Mouse (Mus musculus) neural tube, embryonic 11.5 days (tissue): Measurements from ENCODE around the gene Ablim1. TPM values are rescaled to one million over a fixed set of nuclear protein-coding genes. Genes with fewer than 3 reads are reported as not detected.

Experiments
- ATAC-seq: fragments of 200-750 bp; cut with Nextera tagmentation; 2 replicates; pipeline ENCODE4 v1.8.0; 2017; ENCODE audit warnings: moderate number of reproducible peaks, mild to moderate bottlenecking, moderate TSS enrichment, moderate library complexity; ENCODE audit not compliant: insufficient read depth, low FRiP score, low TSS enrichment
- DNase-seq: peaks from one replicate; pipeline ENCODE4 v3.0.0-alpha.2; 2015; ENCODE audit warnings: low spot score
- H3K27ac ChIP-seq: fragments of 300-500 bp; sonication (generic); 2 replicates; pipeline ENCODE4 v1.5.1; 2014; ENCODE audit warnings: low read depth, mild to moderate bottlenecking, low read length
- H3K27me3 ChIP-seq: fragments of 300-500 bp; sonication (generic); 2 replicates; pipeline ENCODE4 v1.6.1; 2014; ENCODE audit warnings: mild to moderate bottlenecking, low read length, mixed read lengths; ENCODE audit not compliant: control insufficient read depth, insufficient read depth
- H3K36me3 ChIP-seq: fragments of 300-500 bp; sonication (generic); 2 replicates; pipeline ENCODE4 v1.6.1; 2014; ENCODE audit warnings: mild to moderate bottlenecking, low read length, moderate library complexity, mixed read lengths; ENCODE audit not compliant: control insufficient read depth, insufficient read depth
- H3K4me1 ChIP-seq: fragments of 300-500 bp; sonication (generic); 2 replicates; pipeline ENCODE4 v1.6.1; 2014; ENCODE audit warnings: low read length, mixed read lengths; ENCODE audit not compliant: control insufficient read depth, insufficient read depth
- H3K4me2 ChIP-seq: fragments of 300-500 bp; sonication (generic); 2 replicates; pipeline ENCODE4 v1.6.1; 2014; ENCODE audit warnings: low read depth, mild to moderate bottlenecking, moderate library complexity
- H3K4me3 ChIP-seq: fragments of 300-500 bp; sonication (generic); 2 replicates; pipeline ENCODE4 v1.5.1; 2014; ENCODE audit warnings: low read depth, low read length
- H3K9ac ChIP-seq: fragments of 300-500 bp; sonication (generic); 2 replicates; pipeline ENCODE4 v1.6.1; 2014; ENCODE audit warnings: mild to moderate bottlenecking, low read length
- H3K9me3 ChIP-seq: fragments of 300-500 bp; sonication (generic); 2 replicates; pipeline ENCODE4 v1.6.1; 2016; ENCODE audit warnings: low read length; ENCODE audit not compliant: control insufficient read depth
- WGBS: fragments of 180-500 bp; shearing (Covaris S2); extraction: QIAGEN DNeasy Blood & Tissue Kit; methylation state at CpG from one replicate; pipeline ENCODE4 v1.1.7; 2014; 5-methylcytosine and 5-hydroxymethylcytosine counted together
- polyA plus RNA-seq: library from polyadenylated mRNA; unstranded; fragments of >200 nt; fragmentation: Nextera tagmentation; extraction: Ambion mirVana; gene quantifications from 2 replicates; pipeline ENCODE4 v1.2.1, GENCODE M21; 2014

Ablim1 gene
- polyA plus RNA-seq, 1 experiment from 2014 or later, result 24.5 TPM

- Histone ChIP-seq H3K9ac (no peak overlapping the region), H3K27ac (no peak overlapping the region), H3K27me3 (no peaks in the 10 kb centered on the region), H3K4me1 (no peaks in the 10 kb centered on the region), H3K4me3 (no peak overlapping the region), H3K36me3 (no peaks in the 10 kb centered on the region), H3K9me3 (no peaks in the 10 kb centered on the region), H3K4me2 (no peak overlapping the region)
- DNase-seq (no peak), ATAC-seq (no peak)
- WGBS, result 100% methylated on average over 3 of the region's 3 CpGs
These were observed 208.7 kb downstream of the Ablim1 start for GRCm38 (mm10) chr19:57106031-57106430.

GRCm38 (mm10) chr19:57105156-57105555, 209.6 kb downstream of the Ablim1 start:
- H3K27ac ChIP-seq, result no peak overlapping the region
- no peak overlapping the region for H3K4me3 ChIP-seq
- no peaks in the 10 kb centered on the region for H3K36me3 ChIP-seq
- no peak for ATAC-seq
- 68% methylated on average over 6 of the region's 6 CpGs for WGBS
- H3K4me2 ChIP-seq, result no peak overlapping the region
- H3K9me3 ChIP-seq, result no peaks in the 10 kb centered on the region
- H3K27me3 ChIP-seq, result no peaks in the 10 kb centered on the region
- no peak overlapping the region for H3K9ac ChIP-seq
- H3K4me1 ChIP-seq, result no peaks in the 10 kb centered on the region
- no peak for DNase-seq

GRCm38 (mm10) chr19:57104171-57104748, 210.5 kb downstream of the Ablim1 start:
- WGBS, result 73% methylated on average over 5 of the region's 5 CpGs
- H3K4me2 ChIP-seq, result no peak overlapping the region
- H3K9me3 ChIP-seq, result no peaks in the 10 kb centered on the region
- H3K27me3 ChIP-seq, result no peaks in the 10 kb centered on the region
- ATAC-seq (no peak), DNase-seq (no peak)
- H3K27ac ChIP-seq, result no peak overlapping the region
- H3K4me1 ChIP-seq, result no peaks in the 10 kb centered on the region
- no peak overlapping the region for H3K4me3 ChIP-seq
- H3K9ac ChIP-seq, result no peak overlapping the region
- no peaks in the 10 kb centered on the region for H3K36me3 ChIP-seq

- no peaks in the 10 kb centered on the region for H3K27me3 ChIP-seq
- no peak overlapping the region for H3K4me2 ChIP-seq
- no peak overlapping the region for H3K27ac ChIP-seq
- WGBS, result 58% methylated on average over 4 of the region's 4 CpGs
- DNase-seq, result no peak
- H3K4me1 ChIP-seq, result no peaks in the 10 kb centered on the region
- no peaks in the 10 kb centered on the region for H3K9me3 ChIP-seq
- no peak overlapping the region for H3K4me3 ChIP-seq
- H3K9ac ChIP-seq, result no peak overlapping the region
- ATAC-seq, result no peak
- no peaks in the 10 kb centered on the region for H3K36me3 ChIP-seq
These were observed 211.3 kb downstream of the Ablim1 start for GRCm38 (mm10) chr19:57103360-57103958.

- Histone ChIP-seq H3K9ac (no peak overlapping the region), H3K9me3 (no peaks in the 10 kb centered on the region)
- WGBS, result 84% methylated on average over 7 of the region's 7 CpGs
These were observed 212.7 kb downstream of the Ablim1 start for GRCm38 (mm10) chr19:57101986-57102385.

GRCm38 (mm10) chr19:57100753-57101446, 213.8 kb downstream of the Ablim1 start:
- no peaks in the 10 kb centered on the region for H3K36me3 ChIP-seq
- no peak overlapping the region for H3K4me3 ChIP-seq
- no peaks in the 10 kb centered on the region for H3K9me3 ChIP-seq
- H3K4me1 ChIP-seq, result no peaks in the 10 kb centered on the region
- H3K4me2 ChIP-seq, result no peak overlapping the region
- DNase-seq (no peak), ATAC-seq (no peak)
- 93% methylated on average over 11 of the region's 11 CpGs for WGBS
- no peaks in the 10 kb centered on the region for H3K27me3 ChIP-seq
- no peak overlapping the region for H3K27ac ChIP-seq
- no peak overlapping the region for H3K9ac ChIP-seq

More at GRCm38 (mm10) chr19:57101986-57102385, 212.7 kb downstream of the Ablim1 start:
- H3K4me3 ChIP-seq, result no peak overlapping the region
- DNase-seq (no peak), ATAC-seq (no peak)
- no peak overlapping the region for H3K4me2 ChIP-seq
- no peaks in the 10 kb centered on the region for H3K27me3 ChIP-seq
- H3K27ac ChIP-seq, result no peak overlapping the region
- H3K36me3 ChIP-seq, result no peaks in the 10 kb centered on the region
- H3K4me1 ChIP-seq, result no peaks in the 10 kb centered on the region

- DNase-seq (no peak), ATAC-seq (no peak)
- H3K9ac ChIP-seq, result no peak overlapping the region
- no peaks in the 10 kb centered on the region for H3K4me1 ChIP-seq
- no peaks in the 10 kb centered on the region for H3K27me3 ChIP-seq
- H3K27ac ChIP-seq, result no peak overlapping the region
- H3K4me3 ChIP-seq, result no peak overlapping the region
- H3K36me3 ChIP-seq, result no peaks in the 10 kb centered on the region
- 89% methylated on average over 9 of the region's 9 CpGs for WGBS
- no peaks in the 10 kb centered on the region for H3K9me3 ChIP-seq
- H3K4me2 ChIP-seq, result no peak overlapping the region
These were observed 214.7 kb downstream of the Ablim1 start for GRCm38 (mm10) chr19:57099986-57100385.

GRCm38 (mm10) chr19:57099094-57099357, 215.7 kb downstream of the Ablim1 start:
- H3K9ac ChIP-seq, result no peak overlapping the region
- ATAC-seq, result no peak
- no peak overlapping the region for H3K4me3 ChIP-seq
- H3K27ac ChIP-seq, result no peak overlapping the region
- H3K4me2 ChIP-seq, result no peak overlapping the region
- no peaks in the 10 kb centered on the region for H3K4me1 ChIP-seq
- WGBS, result 80% methylated on average over 4 of the region's 4 CpGs
- no peaks in the 10 kb centered on the region for H3K27me3 ChIP-seq
- DNase-seq, result no peak
- no peaks in the 10 kb centered on the region for H3K9me3 ChIP-seq
- H3K36me3 ChIP-seq, result no peaks in the 10 kb centered on the region
